13 mouse cellular contexts compared by ENCODE assay signal in genomic region chr4:128886571-128886970, GRCm38 (mm10). TPM values are rescaled to one million over a fixed set of nuclear protein-coding genes. Genes with fewer than 3 reads are reported as not detected.
A peak's percentile ranks its signal among the peaks of the same experiment; 100 is the strongest.
DNase-seq lines count a peak whose midpoint lies in the region; ATAC-seq and TF ChIP-seq lines count a peak whose summit lies in the region.
"Had no signal": no experiment of that assay in that cellular context is flagged by ENCODE, and none has a peak within 500 bp of the region (broad histone marks: within the 10 kb centered on the region; RNA-seq: fewer than 3 reads in every experiment).

No protein-coding gene starts in this region.

- peak overlapping the region; percentile 35 for H3K4me2 ChIP-seq in hindbrain, embryonic 13.5 days
- peak overlapping the region; percentile 36 for H3K4me2 ChIP-seq in neural tube, embryonic 12.5 days (replicated peaks)
- no peak overlapping the region for H3K4me2 ChIP-seq in intestine, postnatal 0 days (replicated peaks; ENCODE audit: low read depth)

- peak overlapping the region; percentile 60 for H3K9ac ChIP-seq in hindbrain, embryonic 13.5 days
- H3K9ac ChIP-seq in neural tube, embryonic 12.5 days = no peak overlapping the region
- H3K9ac ChIP-seq in intestine, postnatal 0 days (ENCODE audit: low read depth, low read length) = no peak overlapping the region

- H3K9me3 ChIP-seq in hindbrain, embryonic 13.5 days = no peaks in the 10 kb centered on the region
- H3K9me3 ChIP-seq in neural tube, embryonic 12.5 days = no peaks in the 10 kb centered on the region
- H3K9me3 ChIP-seq in intestine, postnatal 0 days (ENCODE audit: control insufficient read depth) = no peaks in the 10 kb centered on the region

- ATAC-seq in hindbrain, embryonic 13.5 days (ENCODE audit: low FRiP score) = no peak
- ATAC-seq in neural tube, embryonic 12.5 days (ENCODE audit: low FRiP score, low read depth) = no peak
- no peak for ATAC-seq in intestine, postnatal 0 days

- intact Hi-C loops in gastrocnemius, postnatal 14 days (cut with DNase I; ENCODE audit: low total_unique reads) = no loop called here

- peak overlapping the region; percentile 76 for H3K27ac ChIP-seq in hindbrain, embryonic 13.5 days
- H3K27ac ChIP-seq in neural tube, embryonic 12.5 days = no peak overlapping the region
- no peak overlapping the region for H3K27ac ChIP-seq in intestine, postnatal 0 days (ENCODE audit: low read depth, low read length)
- H3K27ac ChIP-seq: kidney, postnatal 0 days had no signal

- H3K36me3 ChIP-seq in hindbrain, embryonic 13.5 days = peaks cover 12% of the 10 kb centered on the region
- H3K36me3 ChIP-seq in neural tube, embryonic 12.5 days = no peaks in the 10 kb centered on the region; the same call in 1 of the 2 replicates
- no peaks in the 10 kb centered on the region for H3K36me3 ChIP-seq in intestine, postnatal 0 days (ENCODE audit: control insufficient read depth, insufficient read depth)

- TF ChIP-seq CTCF in intestine, postnatal 0 days (IDR thresholded peaks at IDR 0.05; ENCODE audit: low read depth) = no peak

- DNase-seq in adrenal gland, postnatal 10 days = peak; percentile 32
- DNase-seq in adrenal gland, postnatal 4 days (ENCODE audit: low spot score in 2 of 2) = no peak
- DNase-seq in cerebellum, postnatal 25 days = peak; percentile 76 to 81
- DNase-seq in kidney, adult 8-10 months = no peak
- DNase-seq in gastrocnemius, postnatal 14 days = no peak
- DNase-seq: heart, adult 11 months; heart, postnatal 4 days; lung, postnatal 36 days; right cerebral cortex, postnatal 4 days had no signal

- 0 out of 2 replicates have a peak, but pooled peaks cover 3% of the 10 kb centered on the region for H3K27me3 ChIP-seq in hindbrain, embryonic 13.5 days
- 0 out of 2 replicates have a peak, but pooled peaks cover 4% of the 10 kb centered on the region for H3K27me3 ChIP-seq in neural tube, embryonic 12.5 days (replicated peaks)
- H3K27me3 ChIP-seq in intestine, postnatal 0 days (replicated peaks; ENCODE audit: control insufficient read depth, insufficient read depth, low read length) = no peaks in the 10 kb centered on the region

- H3K4me1 ChIP-seq in hindbrain, embryonic 13.5 days (replicated peaks) = peaks cover 76% of the 10 kb centered on the region
- H3K4me1 ChIP-seq in neural tube, embryonic 12.5 days = peaks cover 49% of the 10 kb centered on the region
- peaks cover 10% of the 10 kb centered on the region; the same call in 1 of the 2 replicates for H3K4me1 ChIP-seq in intestine, postnatal 0 days (replicated peaks; ENCODE audit: control insufficient read depth, insufficient read depth, low read length)

- peak overlapping the region; percentile 8 for H3K4me3 ChIP-seq in hindbrain, embryonic 13.5 days
- H3K4me3 ChIP-seq in neural tube, embryonic 12.5 days = no peak overlapping the region
- H3K4me3 ChIP-seq in intestine, postnatal 0 days (ENCODE audit: low read depth, low read length) = no peak overlapping the region

- WGBS in hindbrain, embryonic 13.5 days = 16% methylated on average over 5 of the region's 5 CpGs
- WGBS in neural tube, embryonic 12.5 days = 39% methylated on average over 5 of the region's 5 CpGs
- WGBS in intestine, postnatal 0 days = 67% methylated on average over 5 of the region's 5 CpGs

RNA-seq across cellular contexts. Expression of gene Trim62, which starts 3.2 kb away (rescaled TPM):
- total RNA-seq in adrenal gland, postnatal 10 days (2021) = 10 to 100 TPM; 10.6 to 11.5 TPM
- 10 to 100 TPM; 29.8 to 34.8 TPM for total RNA-seq in adrenal gland, postnatal 4 days (2021)
- 19.2 and 20.0 TPM in 2 replicates for polyA plus RNA-seq in hindbrain, embryonic 13.5 days (2015; fragmentation: Nextera tagmentation; extraction: Ambion mirVana)
- 25.2 and 30.6 TPM in 2 replicates for polyA plus RNA-seq in neural tube, embryonic 12.5 days (2016; fragmentation: Nextera tagmentation; extraction: Ambion mirVana)
- polyA plus RNA-seq in intestine, postnatal 0 days (2015; fragmentation: Nextera tagmentation; extraction: Ambion mirVana) = 2.1 and 2.8 TPM in 2 replicates
- total RNA-seq in gastrocnemius, postnatal 14 days (2021) = 1 to 10 TPM; 1.1 to 1.4 TPM

Comparison
In these comparisons a context has a peak if more than half of its experiments do, and no peak if none do; other contexts are left out.
1. DNase-seq: peak in adrenal gland, postnatal 10 days (single experiment) and cerebellum, postnatal 25 days (2 of 2); none in adrenal gland, postnatal 4 days (0 of 2), kidney, adult 8-10 months (0 of 2) and gastrocnemius, postnatal 14 days (single experiment).
2. RNA of gene Trim62, which starts 3.2 kb away (total RNA-seq): 29.8 to 34.8 TPM in adrenal gland, postnatal 4 days and 10.6 to 11.5 TPM in adrenal gland, postnatal 10 days; 1.1 to 1.4 TPM in gastrocnemius, postnatal 14 days; every median in the first group is over 4 times any median in the second.